Mouse (Mus musculus) forebrain, embryonic 16.5 days (tissue): ENCODE data around the gene Lrrfip2. TPM values are rescaled to one million over a fixed set of nuclear protein-coding genes. Genes with fewer than 3 reads are reported as not detected.

Experiments
- ATAC-seq: fragments of 200-750 bp; cut with Nextera tagmentation; 2 replicates; pipeline ENCODE4 v1.8.0; 2017; ENCODE audit warnings: mild to moderate bottlenecking, moderate library complexity
- H3K27ac ChIP-seq: fragments of 300-500 bp; sonication (generic); 2 replicates; pipeline ENCODE4 v1.5.1; 2014; ENCODE audit warnings: low read length, control low read depth
- H3K27me3 ChIP-seq: fragments of 300-500 bp; sonication (generic); replicated peaks from 2 replicates; pipeline ENCODE4 v1.6.1; 2014; ENCODE audit warnings: low read length; ENCODE audit not compliant: control insufficient read depth, insufficient read depth
- H3K36me3 ChIP-seq: fragments of 300-500 bp; sonication (generic); 2 replicates; pipeline ENCODE4 v1.6.1; 2014; ENCODE audit not compliant: control insufficient read depth, insufficient read depth
- H3K4me1 ChIP-seq: fragments of 300-500 bp; sonication (generic); replicated peaks from 2 replicates; pipeline ENCODE4 v1.6.1; 2014; ENCODE audit warnings: low read length; ENCODE audit not compliant: control insufficient read depth, insufficient read depth
- H3K4me2 ChIP-seq: fragments of 300-500 bp; sonication (generic); 2 replicates; pipeline ENCODE4 v1.6.1; 2014; ENCODE audit warnings: mild to moderate bottlenecking, low read length, control low read depth
- H3K4me3 ChIP-seq: fragments of 300-500 bp; sonication (generic); replicated peaks from 2 replicates; pipeline ENCODE4 v1.5.1; 2014; ENCODE audit warnings: mild to moderate bottlenecking, low read length, control low read depth
- H3K9ac ChIP-seq: fragments of 300-500 bp; sonication (generic); replicated peaks from 2 replicates; pipeline ENCODE4 v1.6.1; 2014; ENCODE audit warnings: low read depth, low read length, control low read depth
- H3K9me3 ChIP-seq: fragments of 300-500 bp; sonication (generic); 2 replicates; pipeline ENCODE4 v1.6.1; 2016; ENCODE audit warnings: low read length; ENCODE audit not compliant: control insufficient read depth
- WGBS: fragments of 180-500 bp; shearing (Covaris S2); extraction: QIAGEN DNeasy Blood & Tissue Kit; methylation state at CpG from one replicate; pipeline ENCODE4 v1.1.7; 2014; 5-methylcytosine and 5-hydroxymethylcytosine counted together
- polyA plus RNA-seq: library from polyadenylated mRNA; unstranded; fragments of >200 nt; fragmentation: Nextera tagmentation; extraction: Ambion mirVana; gene quantifications from 2 replicates; pipeline ENCODE4 v1.2.1, GENCODE M21; 2015

The Lrrfip2 gene
- polyA plus RNA-seq, 1 experiment from 2014 or later = 43.2 TPM

- 94% methylated on average over 7 of the region's 7 CpGs for WGBS
- Histone ChIP-seq H3K9ac (no peak overlapping the region), H3K27ac (no peak overlapping the region), H3K27me3 (no peaks in the 10 kb centered on the region), H3K9me3 (no peaks in the 10 kb centered on the region), H3K4me3 (no peak overlapping the region), H3K36me3 (no peaks in the 10 kb centered on the region), H3K4me2 (no peak overlapping the region), H3K4me1 (no peaks in the 10 kb centered on the region)
- ATAC-seq = no peak
Measured at GRCm38 (mm10) chr9:111146216-111146798, 28.9 kb downstream of the Lrrfip2 start.

- ATAC-seq = no peak
- 71% methylated on average over 2 of the region's 2 CpGs for WGBS
- no peak overlapping the region for H3K4me2 ChIP-seq
Measured at GRCm38 (mm10) chr9:111148006-111148405, 30.6 kb downstream of the Lrrfip2 start.

GRCm38 (mm10) chr9:111148414-111148813 lies 31.0 kb downstream of the Lrrfip2 start:
- no peak overlapping the region for H3K9ac ChIP-seq
- 73% methylated on average over 2 of the region's 2 CpGs for WGBS
- H3K9me3 ChIP-seq = no peaks in the 10 kb centered on the region

More at GRCm38 (mm10) chr9:111148006-111148405, 30.6 kb downstream of the Lrrfip2 start:
- Histone ChIP-seq H3K4me1 (no peaks in the 10 kb centered on the region), H3K27ac (no peak overlapping the region), H3K9me3 (no peaks in the 10 kb centered on the region), H3K36me3 (no peaks in the 10 kb centered on the region), H3K27me3 (no peaks in the 10 kb centered on the region), H3K4me3 (no peak overlapping the region), H3K9ac (no peak overlapping the region)

GRCm38 (mm10) chr9:111149188-111149945 lies 32.0 kb downstream of the Lrrfip2 start:
- ATAC-seq = no peak
- Histone ChIP-seq H3K4me2 (no peak overlapping the region), H3K27ac (no peak overlapping the region), H3K27me3 (no peaks in the 10 kb centered on the region), H3K4me1 (no peaks in the 10 kb centered on the region), H3K4me3 (no peak overlapping the region), H3K9ac (no peak overlapping the region), H3K9me3 (no peaks in the 10 kb centered on the region), H3K36me3 (no peaks in the 10 kb centered on the region)
- WGBS = 64% methylated on average over 5 of the region's 5 CpGs

More at GRCm38 (mm10) chr9:111148414-111148813, 31.0 kb downstream of the Lrrfip2 start:
- Histone ChIP-seq H3K27me3 (no peaks in the 10 kb centered on the region), H3K4me3 (no peak overlapping the region), H3K27ac (no peak overlapping the region), H3K4me2 (no peak overlapping the region), H3K4me1 (no peaks in the 10 kb centered on the region), H3K36me3 (no peaks in the 10 kb centered on the region)
- no peak for ATAC-seq

GRCm38 (mm10) chr9:111152314-111152897 lies 35.0 kb downstream of the Lrrfip2 start:
- H3K4me2 ChIP-seq = no peak overlapping the region
- 97% methylated on average over 2 of the region's 2 CpGs for WGBS
- no peaks in the 10 kb centered on the region for H3K36me3 ChIP-seq
- no peak for ATAC-seq
- H3K4me3 ChIP-seq = no peak overlapping the region
- no peak overlapping the region for H3K9ac ChIP-seq
- no peak overlapping the region for H3K27ac ChIP-seq
- H3K9me3 ChIP-seq = no peaks in the 10 kb centered on the region
- no peaks in the 10 kb centered on the region for H3K4me1 ChIP-seq
- H3K27me3 ChIP-seq = no peaks in the 10 kb centered on the region

- Histone ChIP-seq H3K27me3 (no peaks in the 10 kb centered on the region), H3K36me3 (no peaks in the 10 kb centered on the region), H3K4me1 (no peaks in the 10 kb centered on the region), H3K9me3 (no peaks in the 10 kb centered on the region), H3K4me3 (no peak overlapping the region), H3K27ac (no peak overlapping the region), H3K9ac (no peak overlapping the region), H3K4me2 (no peak overlapping the region)
- ATAC-seq = no peak
- WGBS = 93% methylated on average over 3 of the region's 3 CpGs
Measured at GRCm38 (mm10) chr9:111153026-111153425, 35.6 kb downstream of the Lrrfip2 start.

- Histone ChIP-seq H3K9me3 (no peaks in the 10 kb centered on the region), H3K4me1 (no peaks in the 10 kb centered on the region), H3K4me3 (no peak overlapping the region), H3K4me2 (no peak overlapping the region), H3K27me3 (no peaks in the 10 kb centered on the region), H3K36me3 (no peaks in the 10 kb centered on the region), H3K9ac (no peak overlapping the region), H3K27ac (no peak overlapping the region)
- WGBS = 84% methylated on average over 11 of the region's 11 CpGs
- ATAC-seq = no peak
Measured at GRCm38 (mm10) chr9:111155764-111156458, 38.5 kb downstream of the Lrrfip2 start.

- Histone ChIP-seq H3K4me3 (no peak overlapping the region), H3K36me3 (no peaks in the 10 kb centered on the region), H3K27ac (no peak overlapping the region), H3K27me3 (no peaks in the 10 kb centered on the region), H3K4me1 (no peaks in the 10 kb centered on the region), H3K9ac (no peak overlapping the region), H3K9me3 (no peaks in the 10 kb centered on the region), H3K4me2 (no peak overlapping the region)
- WGBS = 96% methylated on average over 1 of the region's 1 CpGs
- ATAC-seq = no peak
Measured at GRCm38 (mm10) chr9:111159562-111159961, 42.2 kb downstream of the Lrrfip2 start.

GRCm38 (mm10) chr9:111161213-111161612 lies 43.8 kb downstream of the Lrrfip2 start:
- Histone ChIP-seq H3K4me1 (no peaks in the 10 kb centered on the region), H3K9ac (no peak overlapping the region), H3K27me3 (no peaks in the 10 kb centered on the region), H3K9me3 (no peaks in the 10 kb centered on the region), H3K4me2 (no peak overlapping the region), H3K27ac (no peak overlapping the region), H3K4me3 (no peak overlapping the region), H3K36me3 (no peaks in the 10 kb centered on the region)
- 88% methylated on average over 14 of the region's 14 CpGs for WGBS
- no peak for ATAC-seq
